Mouse (Mus musculus) lung, postnatal 36 days (tissue): ENCODE results near the gene Prdm9.

Source experiments
- DNase-seq: peaks from one replicate; pipeline ENCODE4 v3.0.0; 2022; ENCODE audit warnings: mixed read lengths

Gene Prdm9

GRCm38 (mm10) chr17:15526986-15527810 is 37.0 kb downstream of the Prdm9 start, which contains the start of gene Pdcd2:
TSS of gene Pdcd2 (minus strand) at chr17:15527301.
- DNase-seq: peak; percentile 98

DNA sequence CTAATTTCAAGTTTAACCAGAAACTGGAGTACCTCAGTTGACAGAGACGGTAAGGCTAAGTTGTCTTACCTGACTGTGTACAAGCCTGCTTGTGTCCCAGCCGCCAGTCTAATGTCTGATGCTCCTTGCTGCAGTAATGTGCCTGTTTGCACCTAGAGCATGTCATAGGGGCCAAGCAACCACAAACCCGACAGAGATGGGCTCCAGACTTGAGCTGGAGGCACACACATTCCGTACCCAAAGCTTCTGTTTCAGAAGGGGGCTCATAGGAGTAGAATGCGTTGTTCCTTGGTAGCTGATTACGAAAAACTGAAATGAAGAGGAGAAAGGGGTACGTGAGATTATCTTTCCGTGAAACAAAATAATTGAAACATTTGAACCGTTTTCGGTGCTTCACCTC is 37.9 kb downstream of the Prdm9 start:
- DNase-seq: no peak

DNA sequence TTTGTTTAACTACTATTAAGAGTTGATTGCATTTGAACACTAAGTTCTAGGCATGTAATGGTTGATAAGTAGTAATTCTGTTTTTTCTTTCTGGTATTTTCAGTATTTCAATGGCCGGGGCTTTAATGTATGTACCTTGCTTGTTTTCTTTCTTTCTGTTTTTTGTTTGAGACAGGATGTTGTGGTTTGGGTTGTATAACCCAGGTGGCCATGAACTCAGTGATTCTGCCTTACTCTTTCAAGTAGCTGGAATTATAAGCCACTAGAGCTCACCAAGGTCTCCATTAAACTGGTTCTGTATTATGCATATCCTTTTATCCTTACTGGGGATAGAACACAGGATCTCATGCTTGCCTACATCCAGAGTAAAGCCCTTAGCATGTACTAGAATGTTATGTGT is 45.4 kb downstream of the Prdm9 start:
- no peak for DNase-seq

DNA sequence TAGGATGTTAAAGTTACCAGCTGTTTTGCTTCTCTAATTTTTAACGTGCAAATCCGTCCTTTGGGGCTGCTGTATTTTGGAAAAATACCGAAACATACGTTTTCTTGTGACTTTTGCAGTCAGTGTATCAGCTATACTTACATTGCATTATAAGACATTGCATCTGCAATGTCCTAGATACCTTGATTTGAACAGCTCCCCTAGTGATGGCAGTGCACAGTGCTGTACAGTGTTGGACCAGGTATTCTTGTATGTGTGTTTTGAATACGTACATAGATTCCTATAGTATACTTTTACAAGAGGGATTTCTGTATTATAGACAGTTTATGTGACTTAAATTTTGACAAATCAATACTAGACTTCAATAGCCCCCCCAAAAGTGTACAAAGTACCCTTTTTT is 46.0 kb downstream of the Prdm9 start:
- no peak for DNase-seq

DNA sequence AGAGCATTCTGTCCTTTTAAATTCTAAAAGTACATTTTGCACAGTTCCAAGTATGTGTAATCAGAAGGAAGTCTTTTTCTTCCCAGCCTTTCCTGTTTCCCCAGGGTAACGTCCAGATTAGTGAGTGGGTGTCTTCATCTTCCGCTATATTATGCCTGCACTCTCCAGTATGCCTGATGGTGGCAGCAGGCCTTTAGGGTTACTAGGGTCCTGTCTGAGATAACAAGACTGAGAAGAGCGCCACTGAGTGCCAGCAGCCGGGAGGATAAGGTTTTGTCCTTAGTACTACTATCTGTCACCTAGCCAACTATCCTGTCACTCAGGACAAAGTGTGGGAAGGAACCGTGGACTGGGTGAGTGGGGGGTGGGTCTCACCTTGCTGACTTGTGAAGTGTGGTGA is 46.4 kb downstream of the Prdm9 start:
- no peak for DNase-seq

DNA sequence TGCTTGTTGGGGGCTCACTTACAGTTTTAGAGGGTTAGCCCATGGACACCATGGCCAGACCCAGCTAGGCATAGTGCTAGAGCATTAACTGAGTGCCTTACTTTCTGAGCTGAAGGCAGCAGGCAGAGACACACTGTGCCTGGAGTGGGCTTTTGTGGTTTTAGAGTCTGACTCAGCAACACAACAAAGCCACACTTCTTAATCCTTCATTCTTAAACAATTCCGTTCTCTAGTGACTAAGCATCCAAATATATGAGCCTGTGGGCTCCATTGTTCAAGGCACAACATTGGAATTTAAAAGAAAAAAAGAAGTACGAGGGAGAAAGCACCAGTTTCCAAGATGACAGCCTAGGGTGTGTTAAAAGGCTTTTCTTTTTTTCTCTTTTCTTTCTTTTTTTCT is 53.5 kb downstream of the Prdm9 start:
- DNase-seq: no peak

DNA sequence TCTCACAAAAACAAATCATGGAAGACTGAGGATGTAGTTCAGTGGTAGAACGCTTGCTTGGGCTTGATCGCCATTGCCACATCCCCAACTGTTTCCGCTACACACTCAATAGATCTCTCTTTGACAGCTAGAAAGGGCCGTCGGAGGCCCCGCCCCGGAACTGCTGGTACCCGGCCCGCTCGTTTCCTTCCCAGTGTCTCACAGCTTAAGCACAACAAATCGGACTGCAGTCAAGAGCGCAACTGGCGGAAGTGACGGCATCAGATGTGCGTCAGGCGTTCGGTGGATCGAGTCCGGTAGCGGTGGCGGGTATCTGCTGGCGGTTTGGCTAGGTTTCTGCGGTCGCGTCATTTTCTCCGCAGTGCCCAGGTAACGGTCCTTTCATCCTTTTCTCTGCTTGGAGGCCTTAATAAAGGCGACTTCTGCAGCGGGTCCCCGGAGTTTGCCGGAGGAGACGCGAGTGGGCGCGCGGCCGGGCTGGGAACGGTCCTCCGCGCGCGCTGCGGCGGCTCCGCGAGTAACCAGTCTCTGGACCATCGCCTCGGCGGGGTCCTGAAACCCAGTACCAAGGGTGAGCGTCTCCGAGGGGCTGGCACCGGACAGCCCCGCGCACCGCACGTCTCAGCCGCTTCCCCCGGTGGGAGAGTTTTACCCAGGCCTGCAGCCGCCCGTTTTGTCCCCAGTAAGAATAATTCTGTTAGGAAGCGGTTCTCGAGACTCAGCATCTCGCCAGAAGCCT is 64.3 kb downstream of the Prdm9 start, which contains the start of the genes Psmb1 and Tbp:
Gene Psmb1, minus strand, starts transcription at position 96 of the 739 bp plus-strand sequence.
Gene Tbp, plus strand, starts transcription at position 233 of the 739 bp plus-strand sequence.
- DNase-seq: peak; percentile 99

DNA sequence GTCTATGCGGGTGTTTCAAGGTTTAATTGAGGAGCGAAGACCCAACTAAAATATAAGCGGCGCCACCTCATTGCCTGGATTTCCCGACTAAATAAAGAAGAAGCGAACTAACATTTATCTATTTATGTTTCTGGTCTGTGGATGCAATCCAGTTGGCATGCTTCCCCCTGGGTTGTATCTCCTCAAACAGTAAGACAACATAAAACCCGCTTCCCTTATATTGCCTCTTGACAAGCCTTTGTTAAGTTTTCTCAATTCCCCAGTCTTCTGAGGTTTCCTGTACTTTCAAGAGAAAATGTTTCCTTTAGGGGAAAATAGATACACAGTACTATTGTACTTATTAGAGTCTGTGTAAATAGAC is 65.4 kb downstream of the Prdm9 start:
- peak; percentile 2 for DNase-seq

- DNase-seq: peak; percentile 96
Observed at GRCm38 (mm10) chr17:15497882-15498752, 66.0 kb downstream of the Prdm9 start.
